Mouse (Mus musculus) cerebellum, postnatal 36 days (tissue): ENCODE measurements at regions not wholly inside any gene's neighbourhood (a gene's known extent, or its start where the extent isn't known, plus 50 kb on each side); places are given as distances from the start of the nearest gene placed in this dataset.
A peak's percentile ranks its signal among the peaks of the same experiment; 100 is the strongest.

Experiments
- DNase-seq, 2 experiments: peaks; one replicate each; pipeline ENCODE4 v3.0.0; 2021 to 2022; ENCODE audit warnings: mixed read lengths in 2 of 2

DNA sequence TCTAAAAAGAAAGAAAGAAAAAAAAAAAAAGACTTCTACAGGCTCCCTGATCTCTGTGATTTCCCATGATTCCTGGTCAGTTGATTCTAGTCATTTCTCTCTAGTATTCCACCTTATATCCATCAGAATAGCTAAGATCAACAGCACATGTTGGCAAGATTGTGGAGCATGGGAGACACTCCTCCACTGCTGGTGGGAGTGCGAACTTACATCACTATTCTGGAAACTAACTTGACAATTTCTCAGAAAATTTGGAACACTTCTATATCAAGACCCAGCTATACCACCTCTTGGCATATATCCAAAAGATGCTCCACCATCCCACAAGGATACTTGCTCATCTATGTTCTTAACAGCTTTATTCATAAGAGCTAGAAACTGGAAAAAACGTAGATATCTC lies 3266.0 kb upstream of the Lrrc6 start:
- no peak for DNase-seq

GRCm38 (mm10) chr15:69752616-69753015 lies 3251.9 kb upstream of the Lrrc6 start:
- DNase-seq, result peak; percentile 24 to 26

DNA sequence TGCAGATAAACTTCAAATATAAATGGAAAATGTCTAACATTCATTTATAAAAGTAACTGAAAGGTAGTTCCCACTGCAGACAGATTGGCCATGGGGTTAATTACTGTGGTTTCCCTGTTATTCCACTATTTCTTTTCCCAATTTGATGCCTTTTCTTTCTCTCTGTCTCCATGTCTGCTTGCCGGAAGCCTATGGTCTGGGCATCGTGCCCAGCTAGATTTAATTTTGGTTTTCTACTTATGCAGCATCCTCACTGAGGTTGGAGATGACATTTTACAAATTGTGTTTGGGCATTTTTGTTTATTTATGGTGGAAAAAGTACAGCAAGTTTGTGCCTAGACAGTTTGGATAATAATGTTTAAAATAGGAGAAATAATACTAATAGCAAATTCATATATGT lies 3214.0 kb upstream of the Lrrc6 start:
- DNase-seq, result peak; percentile 3 to 9

DNA sequence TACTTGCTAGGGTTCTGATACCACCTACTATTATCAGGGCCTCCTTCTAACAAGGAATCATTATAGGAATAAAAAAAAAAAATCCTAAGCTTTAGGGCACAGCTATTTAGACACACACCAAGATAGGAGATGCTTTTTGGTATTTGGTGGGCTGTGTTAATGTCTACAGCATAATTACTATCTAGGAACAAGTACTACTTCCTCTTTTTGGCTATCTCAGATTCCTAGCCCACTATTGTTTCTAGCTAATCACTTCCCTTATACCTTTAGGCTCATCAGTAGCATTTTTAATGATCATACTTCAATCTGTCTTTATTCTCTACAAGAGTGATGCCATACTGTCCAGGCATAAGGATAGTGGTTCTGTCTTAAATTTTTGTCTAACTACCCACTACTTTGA lies 3213.2 kb upstream of the Lrrc6 start:
- no peak for DNase-seq

GRCm38 (mm10) chr15:69695639-69696205 lies 3195.0 kb upstream of the Lrrc6 start:
- DNase-seq, result no peak

- no peak for DNase-seq
Observed at GRCm38 (mm10) chr15:69690501-69690900, 3189.8 kb upstream of the Lrrc6 start.
